Mouse (Mus musculus): Measurements from ENCODE around the gene Olfr322. TPM values are rescaled to one million over a fixed set of nuclear protein-coding genes. Genes with fewer than 3 reads are reported as not detected.
"Not testable (repeated sequence)": the region's sequence is repeated elsewhere in the genome, so short reads cannot be mapped to it uniquely, and the experiment has no call there.

Olfr322 gene
- polyA plus RNA-seq, 1 experiment from 2014 or later: not detected

GRCm38 (mm10) chr11:58641057-58641456, 17.5 kb upstream of the Olfr322 start:
- Histone ChIP-seq H3K4me2 (peak overlapping the region; percentile 86), H3K36me3 (no peaks in the 10 kb centered on the region), H3K27ac (replicated peaks) (peak overlapping the region; percentile 70), H3K27me3 (replicated peaks) (peaks cover 55% of the 10 kb centered on the region), H3K4me3 (peak overlapping the region; percentile 53), H3K9ac (peak overlapping the region; percentile 71; the same call in 1 of the 2 replicates), H3K4me1 (peaks cover 12% of the 10 kb centered on the region), H3K9me3 (no peaks in the 10 kb centered on the region)
- 31% methylated on average over 14 of the region's 14 CpGs for WGBS
- ATAC-seq (ENCODE audit: extremely low read depth, insufficient number of reproducible peaks, low FRiP score, low TSS enrichment): peak; percentile 66; the same call in 1 of the 2 replicates

- peak; percentile 82 for ATAC-seq (ENCODE audit: extremely low read depth, insufficient number of reproducible peaks, low FRiP score, low TSS enrichment)
- H3K36me3 ChIP-seq: no peaks in the 10 kb centered on the region
- H3K4me3 ChIP-seq: peak overlapping the region; percentile 53
- H3K4me2 ChIP-seq: peak overlapping the region; percentile 86
- H3K9ac ChIP-seq: no peak overlapping the region
- H3K27me3 ChIP-seq (replicated peaks): peaks cover 54% of the 10 kb centered on the region
- H3K4me1 ChIP-seq: peaks cover 12% of the 10 kb centered on the region
- H3K27ac ChIP-seq (replicated peaks): peak overlapping the region; percentile 71
- WGBS: 76% methylated on average over 13 of the region's 13 CpGs
- H3K9me3 ChIP-seq: no peaks in the 10 kb centered on the region
Observed at GRCm38 (mm10) chr11:58641638-58642358, 16.8 kb upstream of the Olfr322 start.

- H3K36me3 ChIP-seq: no peaks in the 10 kb centered on the region
- no peak overlapping the region for H3K4me3 ChIP-seq
- H3K4me1 ChIP-seq: peaks cover 12% of the 10 kb centered on the region
- no peak overlapping the region for H3K9ac ChIP-seq
- no peak overlapping the region for H3K27ac ChIP-seq (replicated peaks)
- H3K4me2 ChIP-seq: peak overlapping the region; percentile 37
- WGBS: 23% methylated on average over 6 of the region's 6 CpGs
- no peaks in the 10 kb centered on the region for H3K9me3 ChIP-seq
- H3K27me3 ChIP-seq (replicated peaks): peaks cover 44% of the 10 kb centered on the region
- no peak for ATAC-seq (ENCODE audit: extremely low read depth, insufficient number of reproducible peaks, low FRiP score, low TSS enrichment)
Observed at GRCm38 (mm10) chr11:58643350-58643749, 15.2 kb upstream of the Olfr322 start.

- H3K9ac ChIP-seq: no peak overlapping the region
- H3K4me2 ChIP-seq: no peak overlapping the region
- H3K36me3 ChIP-seq: no peaks in the 10 kb centered on the region
- no peak overlapping the region for H3K4me3 ChIP-seq
- H3K4me1 ChIP-seq: no peaks in the 10 kb centered on the region
- 80% methylated on average over 3 of the region's 3 CpGs for WGBS
- no peak overlapping the region for H3K27ac ChIP-seq (replicated peaks)
- ATAC-seq (ENCODE audit: extremely low read depth, insufficient number of reproducible peaks, low FRiP score, low TSS enrichment): no peak
- no peaks in the 10 kb centered on the region for H3K9me3 ChIP-seq
- H3K27me3 ChIP-seq (replicated peaks): no peaks in the 10 kb centered on the region
Observed at GRCm38 (mm10) chr11:58655151-58655550, 3.4 kb upstream of the Olfr322 start.

GRCm38 (mm10) chr11:58669252-58669651, 10.7 kb downstream of the Olfr322 start:
- Histone ChIP-seq H3K27me3 (replicated peaks) (no peaks in the 10 kb centered on the region), H3K9ac (no peak overlapping the region), H3K36me3 (no peaks in the 10 kb centered on the region), H3K4me2 (no peak overlapping the region), H3K4me3 (no peak overlapping the region), H3K9me3 (no peaks in the 10 kb centered on the region), H3K4me1 (no peaks in the 10 kb centered on the region), H3K27ac (replicated peaks) (no peak overlapping the region)
- no peak for ATAC-seq (ENCODE audit: extremely low read depth, insufficient number of reproducible peaks, low FRiP score, low TSS enrichment)

GRCm38 (mm10) chr11:58671825-58672224, 13.2 kb downstream of the Olfr322 start:
- no peaks in the 10 kb centered on the region for H3K9me3 ChIP-seq
- H3K36me3 ChIP-seq: no peaks in the 10 kb centered on the region
- H3K4me2 ChIP-seq: no peak overlapping the region
- ATAC-seq (ENCODE audit: extremely low read depth, insufficient number of reproducible peaks, low FRiP score, low TSS enrichment): no peak
- no peak overlapping the region for H3K27ac ChIP-seq (replicated peaks)
- no peaks in the 10 kb centered on the region for H3K4me1 ChIP-seq
- H3K9ac ChIP-seq: no peak overlapping the region
- WGBS: 51% methylated on average over 4 of the region's 4 CpGs
- no peaks in the 10 kb centered on the region for H3K27me3 ChIP-seq (replicated peaks)
- H3K4me3 ChIP-seq: no peak overlapping the region

- no peak within 1 kb of the TSS for H3K4me3 ChIP-seq
- WGBS: 79% methylated on average over 1 of the region's 1 CpGs
- no peaks in the 10 kb centered on the region for H3K9me3 ChIP-seq
- H3K4me1 ChIP-seq: no peaks in the 10 kb centered on the region
- no peak within 1 kb of the TSS for H3K4me2 ChIP-seq
- H3K9ac ChIP-seq: no peak within 1 kb of the TSS
- no peaks in the 10 kb centered on the region for H3K36me3 ChIP-seq
- H3K27me3 ChIP-seq (replicated peaks): no peaks in the 10 kb centered on the region
- no peak for ATAC-seq (ENCODE audit: extremely low read depth, insufficient number of reproducible peaks, low FRiP score, low TSS enrichment)
- no peak within 1 kb of the TSS for H3K27ac ChIP-seq (replicated peaks)
Observed at GRCm38 (mm10) chr11:58680799-58681198, 22.2 kb downstream of the Olfr322 start, which contains the start of gene Olfr320. Gene Olfr320, plus strand, starts transcription at chr11:58681099.

GRCm38 (mm10) chr11:58698862-58699261, 40.3 kb downstream of the Olfr322 start, which contains the start of gene Olfr319:
Gene Olfr319, plus strand, starts transcription at chr11:58699162.
- Histone ChIP-seq H3K4me1 (no peaks in the 10 kb centered on the region), H3K36me3 (no peaks in the 10 kb centered on the region), H3K4me2 (no peak within 1 kb of the TSS), H3K4me3 (no peak within 1 kb of the TSS), H3K9me3 (peaks cover 19% of the 10 kb centered on the region), H3K9ac (no peak within 1 kb of the TSS), H3K27me3 (replicated peaks) (no peaks in the 10 kb centered on the region), H3K27ac (replicated peaks) (no peak within 1 kb of the TSS)
- WGBS: 78% methylated on average over 3 of the region's 3 CpGs
- no peak for ATAC-seq (ENCODE audit: extremely low read depth, insufficient number of reproducible peaks, low FRiP score, low TSS enrichment)

- 73% methylated on average over 11 of the region's 11 CpGs for WGBS
- H3K9me3 ChIP-seq: no peaks in the 10 kb centered on the region
- no peak for ATAC-seq (ENCODE audit: extremely low read depth, insufficient number of reproducible peaks, low FRiP score, low TSS enrichment)
- no peaks in the 10 kb centered on the region for H3K36me3 ChIP-seq
- H3K9ac ChIP-seq: no peak overlapping the region
- no peaks in the 10 kb centered on the region for H3K27me3 ChIP-seq (replicated peaks)
- H3K4me3 ChIP-seq: no peak overlapping the region
- no peak overlapping the region for H3K4me2 ChIP-seq
- H3K4me1 ChIP-seq: no peaks in the 10 kb centered on the region
- no peak overlapping the region for H3K27ac ChIP-seq (replicated peaks)
Observed at GRCm38 (mm10) chr11:58709086-58709485, 50.5 kb downstream of the Olfr322 start.

- H3K36me3 ChIP-seq; H3K9ac ChIP-seq; H3K4me1 ChIP-seq; H3K9me3 ChIP-seq; H3K27ac ChIP-seq (replicated peaks); H3K4me2 ChIP-seq; H3K27me3 ChIP-seq (replicated peaks); ATAC-seq (ENCODE audit: extremely low read depth, insufficient number of reproducible peaks, low FRiP score, low TSS enrichment); H3K4me3 ChIP-seq: not testable (repeated sequence)
- 80% methylated on average over 7 of the region's 7 CpGs for WGBS
Observed at GRCm38 (mm10) chr11:58717723-58718122, 59.1 kb downstream of the Olfr322 start.
